Mouse (Mus musculus): ENCODE results near the gene Eif5b. TPM values are rescaled to one million over a fixed set of nuclear protein-coding genes. Genes with fewer than 3 reads are reported as not detected.

The Eif5b gene
- polyA plus RNA-seq (2015; fragmentation: Illumina TruSeq; extraction: RNeasy Lipid Tissue Mini Kit (QIAGEN cat#74804); ENCODE audit: insufficient read depth, low replicate concordance), result 83.3 TPM

GRCm38 (mm10) chr1:37997867-37998266, at the start of gene Eif5b, which contains the start of gene Txndc9:
TSS of gene Eif5b (plus strand) at chr1:37998010.
TSS of gene Txndc9 (minus strand) at chr1:37997893.

GRCm38 (mm10) chr1:37957659-37958058, 40.2 kb upstream of the Eif5b start, which contains the start of gene Lyg1:
TSS of gene Lyg1 (minus strand) at chr1:37957759.

Other genes with a start within 250 kb of the Eif5b start
- 10.7 TPM for gene Tsga10, start 131.6 kb upstream of the Eif5b start, polyA plus RNA-seq (2015; fragmentation: Illumina TruSeq; extraction: RNeasy Lipid Tissue Mini Kit (QIAGEN cat#74804); ENCODE audit: insufficient read depth, low replicate concordance)
- 4.3 TPM for gene Lipt1, start 126.3 kb upstream of the Eif5b start, polyA plus RNA-seq (2015; fragmentation: Illumina TruSeq; extraction: RNeasy Lipid Tissue Mini Kit (QIAGEN cat#74804); ENCODE audit: insufficient read depth, low replicate concordance)
- 70.4 TPM for gene Mitd1, start 107.6 kb upstream of the Eif5b start, polyA plus RNA-seq (2015; fragmentation: Illumina TruSeq; extraction: RNeasy Lipid Tissue Mini Kit (QIAGEN cat#74804); ENCODE audit: insufficient read depth, low replicate concordance)
- gene Mrpl30, start 107.5 kb upstream of the Eif5b start, polyA plus RNA-seq (2015; fragmentation: Illumina TruSeq; extraction: RNeasy Lipid Tissue Mini Kit (QIAGEN cat#74804); ENCODE audit: insufficient read depth, low replicate concordance), result 183 TPM
- not detected for gene Lyg2, start 81.5 kb upstream of the Eif5b start, polyA plus RNA-seq (2015; fragmentation: Illumina TruSeq; extraction: RNeasy Lipid Tissue Mini Kit (QIAGEN cat#74804); ENCODE audit: insufficient read depth, low replicate concordance)
- gene Lyg1, start 40.3 kb upstream of the Eif5b start, polyA plus RNA-seq (2015; fragmentation: Illumina TruSeq; extraction: RNeasy Lipid Tissue Mini Kit (QIAGEN cat#74804); ENCODE audit: insufficient read depth, low replicate concordance), result not detected
- 86.9 TPM for gene Txndc9, start 117 bp upstream of the Eif5b start, polyA plus RNA-seq (2015; fragmentation: Illumina TruSeq; extraction: RNeasy Lipid Tissue Mini Kit (QIAGEN cat#74804); ENCODE audit: insufficient read depth, low replicate concordance)
- 37.7 TPM for gene Rev1, start 131.8 kb downstream of the Eif5b start, polyA plus RNA-seq (2015; fragmentation: Illumina TruSeq; extraction: RNeasy Lipid Tissue Mini Kit (QIAGEN cat#74804); ENCODE audit: insufficient read depth, low replicate concordance)